Mouse (Mus musculus) right cerebral cortex, postnatal 14 days (tissue): ENCODE measurements around the gene Als2cl.

Experiments
- DNase-seq: peaks from one replicate; pipeline ENCODE4 v3.0.0; 2022

Als2cl gene

DNA sequence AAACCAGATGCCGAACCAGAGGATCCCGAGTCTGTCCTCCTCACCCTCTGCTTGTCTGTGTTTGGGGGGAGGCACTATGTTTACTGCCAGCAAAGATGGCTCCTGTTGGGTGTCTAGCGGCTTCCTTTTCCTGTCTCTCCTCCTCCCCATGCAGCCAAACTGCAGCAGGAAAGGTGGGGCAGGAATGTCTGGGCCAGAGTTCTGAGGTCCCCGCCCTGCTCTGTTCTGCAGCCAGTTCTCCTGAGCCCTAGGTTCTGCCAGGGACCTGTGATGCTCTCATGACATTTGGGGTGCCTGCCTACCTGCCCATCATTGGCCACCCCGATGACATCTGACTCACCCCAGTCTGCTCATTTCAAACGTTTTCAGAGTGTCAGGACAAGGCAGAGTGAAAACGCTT lies 2.3 kb downstream of the Als2cl start:
- DNase-seq: no peak

- DNase-seq: no peak
Observed at GRCm38 (mm10) chr9:110887388-110888303, 8.0 kb downstream of the Als2cl start.

DNA sequence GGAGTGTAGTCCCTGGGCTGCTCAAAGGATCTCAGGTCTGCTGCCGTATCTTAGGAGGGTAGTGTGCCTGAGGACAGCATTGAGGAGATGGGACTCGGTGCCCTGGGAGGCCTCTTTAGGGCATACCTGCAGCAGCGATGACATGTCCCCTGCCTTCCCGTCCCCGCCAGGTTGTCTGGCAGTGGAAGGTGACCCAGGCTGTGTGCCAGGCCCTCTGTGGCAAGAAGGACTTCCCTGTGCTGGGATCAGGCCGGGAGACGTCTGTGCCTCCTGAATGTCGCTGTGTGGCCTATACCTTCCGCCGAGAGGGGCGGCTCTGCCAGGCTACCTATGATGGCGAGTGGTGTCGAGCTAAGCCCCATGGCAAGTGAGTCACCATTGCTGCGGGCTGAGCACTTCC lies 9.3 kb downstream of the Als2cl start:
- DNase-seq: no peak

DNA sequence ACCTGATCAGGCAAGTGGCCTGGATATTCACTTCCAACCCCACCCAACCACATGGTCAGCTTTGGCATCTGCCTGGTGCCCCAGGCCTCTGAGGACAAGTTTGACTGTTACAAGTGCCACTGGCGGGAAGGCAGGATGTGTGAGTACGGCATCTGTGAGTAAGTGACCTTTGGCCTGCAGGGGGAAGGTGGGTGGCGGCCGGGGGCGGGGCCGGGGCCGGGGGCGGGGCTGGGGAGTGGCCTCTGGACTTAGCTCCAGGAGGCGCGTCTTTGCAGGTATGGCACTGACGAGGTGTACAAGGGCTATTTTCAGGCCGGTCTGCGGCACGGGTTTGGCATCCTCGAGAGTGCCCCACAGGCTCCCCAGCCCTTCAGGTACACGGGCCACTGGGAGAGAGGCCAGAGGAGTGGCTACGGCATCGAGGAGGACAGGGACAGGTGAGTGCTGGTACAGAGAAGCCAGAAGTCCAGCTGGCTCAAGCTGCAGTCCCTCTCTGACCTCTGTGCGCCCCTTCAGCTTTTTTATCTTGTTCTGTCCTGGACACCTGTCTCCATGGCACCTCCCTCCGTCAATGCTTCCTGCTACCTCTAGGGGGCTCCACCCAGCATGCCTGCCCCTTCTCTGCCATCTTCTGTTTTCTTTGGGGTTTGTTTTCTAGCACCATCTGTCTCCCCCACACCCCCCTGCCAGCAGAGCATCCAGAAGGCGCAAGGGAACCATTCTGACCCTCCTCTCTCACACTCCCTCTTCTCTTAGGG lies 10.5 kb downstream of the Als2cl start:
- no peak for DNase-seq

GRCm38 (mm10) chr9:110891077-110891828 lies 11.6 kb downstream of the Als2cl start:
- DNase-seq: no peak

- no peak for DNase-seq
Observed at GRCm38 (mm10) chr9:110892552-110892951, 12.9 kb downstream of the Als2cl start.

GRCm38 (mm10) chr9:110893429-110893828 lies 13.8 kb downstream of the Als2cl start:
- no peak for DNase-seq

- no peak for DNase-seq
Observed at GRCm38 (mm10) chr9:110895507-110895906, 15.8 kb downstream of the Als2cl start.

GRCm38 (mm10) chr9:110895994-110896393 lies 16.3 kb downstream of the Als2cl start:
- DNase-seq: no peak

DNA sequence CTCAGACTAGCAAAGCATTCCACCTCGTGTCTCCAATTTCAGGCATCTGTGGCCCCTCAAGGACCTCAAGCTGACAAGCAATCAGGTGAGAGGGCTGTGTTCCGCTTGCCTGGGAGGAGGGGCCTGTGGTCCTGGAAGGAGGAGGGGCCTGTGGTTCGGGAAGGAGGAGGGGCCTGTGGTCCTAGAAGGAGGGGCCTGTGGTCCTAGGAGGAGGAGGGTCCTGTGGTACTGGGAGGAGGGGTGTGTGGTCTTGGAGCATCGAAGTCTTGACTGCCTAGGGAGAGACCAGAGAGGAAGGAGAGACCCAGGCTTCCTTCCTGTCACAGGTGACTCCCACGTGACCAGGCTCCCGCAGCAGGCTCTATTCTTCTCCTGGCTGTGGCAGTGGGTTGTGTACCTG lies 16.9 kb downstream of the Als2cl start:
- DNase-seq: no peak

DNA sequence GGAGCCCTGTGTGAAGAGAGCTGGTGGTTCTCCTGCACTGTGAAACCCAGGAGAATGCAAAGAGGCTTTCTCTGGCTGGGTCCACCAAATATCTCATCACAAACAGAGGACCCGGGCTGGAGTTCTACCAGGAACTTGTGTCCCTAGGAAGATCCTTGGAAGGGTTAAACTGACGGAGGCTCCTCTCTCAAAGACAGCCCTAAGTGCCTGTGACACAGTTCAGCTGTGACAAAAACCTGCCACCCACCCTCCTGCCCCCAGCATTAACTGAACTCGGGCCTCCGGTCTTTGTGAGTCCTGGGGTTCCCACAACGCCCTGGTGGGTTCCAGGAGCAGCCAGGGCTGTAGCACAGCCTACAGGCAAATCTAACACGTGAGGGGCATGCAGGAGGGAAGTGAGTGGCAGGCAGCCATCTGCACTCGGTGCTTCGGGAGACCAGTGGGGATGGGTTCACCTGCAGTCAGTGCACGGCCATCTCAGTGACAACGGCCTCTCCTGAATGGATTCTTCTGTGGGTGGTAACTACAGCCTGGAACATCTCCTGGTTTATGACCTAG lies 19.9 kb downstream of the Als2cl start:
- no peak for DNase-seq

- no peak for DNase-seq
Observed at GRCm38 (mm10) chr9:110901204-110901603, 21.5 kb downstream of the Als2cl start.

- DNase-seq: no peak
Observed at GRCm38 (mm10) chr9:110902271-110902670, 22.6 kb downstream of the Als2cl start.

- DNase-seq: no peak
Observed at GRCm38 (mm10) chr9:110907201-110907837, 27.6 kb downstream of the Als2cl start.

DNA sequence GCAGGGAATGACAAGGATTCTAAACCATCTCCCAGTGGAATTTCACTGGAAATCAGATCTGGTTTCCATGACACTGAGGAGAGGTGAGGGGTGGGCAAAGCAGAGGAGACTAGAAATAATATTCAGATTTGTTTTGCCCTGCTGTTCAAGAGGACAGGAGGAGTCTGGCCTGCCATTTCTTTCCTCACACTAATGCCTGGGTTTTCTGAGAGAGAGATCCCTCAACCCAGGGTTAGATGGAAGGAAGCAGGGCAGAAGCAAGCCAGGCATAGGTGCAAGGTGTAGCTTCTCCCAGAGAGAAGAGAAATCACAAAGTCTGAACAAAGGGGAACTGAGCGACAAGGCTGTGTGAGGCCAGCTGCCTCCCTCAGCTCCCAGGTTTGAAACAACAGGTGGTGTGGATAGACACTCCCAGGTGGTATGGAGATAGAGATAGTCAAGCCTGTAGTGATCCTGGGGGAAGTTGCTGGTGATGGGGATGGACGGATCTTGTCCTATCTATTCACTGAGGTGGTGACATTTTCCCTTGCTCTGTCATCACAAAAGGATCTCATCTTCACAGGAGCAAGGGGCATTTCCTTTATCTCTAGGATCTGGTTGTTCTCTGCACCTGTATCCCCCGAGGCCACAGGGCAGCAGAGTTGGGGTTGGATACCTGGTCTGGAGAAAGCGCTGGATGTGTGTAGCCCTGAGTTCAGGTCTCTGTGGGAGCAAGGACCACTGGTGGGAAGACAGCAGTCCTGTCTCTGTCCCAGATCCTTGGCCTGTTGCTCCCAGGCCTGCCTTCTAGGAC lies 28.4 kb downstream of the Als2cl start:
- no peak for DNase-seq

GRCm38 (mm10) chr9:110908631-110909016 lies 29.0 kb downstream of the Als2cl start:
- DNase-seq: no peak

DNA sequence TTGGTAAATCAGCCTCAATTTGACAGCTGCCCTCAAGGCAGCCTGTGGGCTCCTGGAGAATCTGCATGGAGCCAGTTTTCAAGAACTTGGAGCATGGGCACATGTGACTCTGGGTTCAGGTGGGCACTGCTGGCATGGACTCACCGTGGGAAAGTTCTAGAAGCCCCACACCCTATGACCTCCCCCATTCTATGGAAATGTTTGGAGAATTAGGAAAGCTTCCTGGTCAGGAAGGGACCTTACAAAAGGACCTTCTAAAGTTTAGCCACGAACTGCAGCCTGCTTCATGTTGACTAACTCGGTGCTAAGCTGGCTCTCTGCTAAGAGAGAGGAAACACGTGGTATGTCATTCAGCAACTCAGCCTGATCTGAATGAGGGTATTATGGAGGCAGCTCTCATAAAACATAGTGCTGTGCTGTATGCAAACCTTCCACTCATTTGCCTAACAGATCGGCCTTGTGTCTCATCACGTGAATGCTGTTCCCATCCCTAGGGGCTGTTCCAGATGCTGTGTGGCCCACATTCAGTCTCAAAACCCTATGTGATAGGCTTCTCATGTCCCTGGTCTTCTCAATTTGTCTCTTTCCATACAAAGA lies 29.8 kb downstream of the Als2cl start:
- DNase-seq: no peak

DNA sequence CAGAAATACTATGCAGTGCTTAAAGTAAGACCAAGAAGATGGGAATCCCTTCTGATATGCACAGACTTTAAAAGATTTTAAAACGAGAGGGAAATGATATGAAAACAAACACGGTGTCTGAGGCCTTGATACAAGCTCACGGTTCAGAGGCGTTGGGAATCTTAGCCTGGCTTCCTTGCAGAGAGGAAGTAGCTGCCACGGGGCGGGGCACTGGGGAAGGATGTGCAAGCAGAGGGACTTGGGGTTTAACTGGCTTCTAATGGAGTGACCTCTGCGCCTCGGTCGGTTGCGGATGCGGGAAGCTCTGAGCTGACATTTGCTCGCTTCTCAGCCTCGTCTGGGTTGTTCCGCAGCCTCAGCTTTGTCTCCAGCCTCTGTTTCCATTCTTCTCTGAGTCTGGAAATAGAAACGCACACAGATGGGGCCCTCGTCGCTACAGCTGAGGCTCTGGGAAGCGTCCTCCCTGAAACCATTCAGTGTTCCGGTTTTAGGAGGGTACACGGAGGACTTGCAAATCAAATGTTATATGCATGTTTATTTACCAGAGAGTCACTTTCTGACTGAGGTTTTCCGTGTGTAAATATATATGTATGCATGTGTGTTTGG lies 35.1 kb downstream of the Als2cl start:
- no peak for DNase-seq

DNA sequence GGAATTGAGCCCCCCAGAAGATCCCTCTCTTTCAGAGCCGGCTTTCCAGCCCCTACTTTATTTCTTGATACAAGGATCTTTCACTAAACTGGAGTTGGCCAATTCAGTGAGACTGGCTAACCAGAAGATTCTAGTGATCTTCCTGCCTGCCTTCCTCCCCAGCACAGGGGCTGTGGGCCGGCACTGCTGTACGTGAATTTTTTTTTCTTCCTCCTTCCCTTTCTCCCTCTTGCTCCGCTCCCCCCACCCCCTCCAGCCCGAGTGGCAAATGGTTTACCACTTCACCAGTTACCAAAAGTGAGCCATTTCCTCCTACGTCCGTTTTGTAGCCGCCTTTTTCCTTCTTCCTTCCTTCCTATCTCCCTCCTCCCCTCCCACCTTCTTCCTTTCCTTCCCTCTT lies 35.8 kb downstream of the Als2cl start:
- no peak for DNase-seq

DNA sequence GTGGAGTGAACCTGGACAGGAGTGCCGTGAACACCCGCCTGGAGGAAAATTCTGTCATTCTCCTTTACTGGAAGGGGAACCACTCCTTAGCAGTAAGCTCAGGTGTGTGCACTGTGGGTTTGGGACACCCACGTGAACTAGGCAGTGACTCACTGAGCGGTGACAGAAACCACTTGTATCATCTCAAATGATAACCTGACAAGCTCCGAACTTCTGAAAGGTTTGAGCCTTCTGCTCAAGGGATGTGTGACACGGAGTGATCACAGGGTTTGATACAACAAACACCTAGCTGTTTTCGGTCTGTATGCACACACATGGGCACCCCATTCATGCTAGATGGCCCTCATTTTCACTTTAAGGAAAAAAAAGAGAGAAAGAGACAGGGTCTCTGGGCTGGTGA lies 37.1 kb downstream of the Als2cl start, which contains the start of gene Fam240a:
TSS of gene Fam240a (minus strand) at position 76 of the 400 bp plus-strand sequence.
- no peak for DNase-seq
